Mouse (Mus musculus) CH12.LX (cell line): ENCODE measurements at regions not wholly inside any gene's neighbourhood (a gene's known extent, or its start where the extent isn't known, plus 50 kb on each side); places are given as distances from the start of the nearest gene placed in this dataset.

Experiments used
- BHLHE40 ChIP-seq: IDR thresholded peaks from 2 replicates; pipeline ENCODE4 v1.6.1; 2011; ENCODE audit warnings: mild to moderate bottlenecking, low read depth, low read length, improper control_type of control experiment
- MAFK ChIP-seq: IDR thresholded peaks from 2 replicates; pipeline ENCODE4 v1.6.1; 2011; ENCODE audit warnings: low read length, improper control_type of control experiment; ENCODE audit not compliant: insufficient replicate concordance
- MYC ChIP-seq: IDR thresholded peaks from 2 replicates; pipeline ENCODE4 v1.6.1; 2011; ENCODE audit warnings: low read depth, mild to moderate bottlenecking, improper control_type of control experiment, low read length
- NRF1 ChIP-seq: IDR thresholded peaks from 2 replicates; pipeline ENCODE4 v1.6.1; 2014; ENCODE audit warnings: low read depth, mild to moderate bottlenecking, inconsistent platforms, low read length, improper control_type of control experiment, moderate library complexity
- POLR2A ChIP-seq: IDR thresholded peaks from 2 replicates; pipeline ENCODE4 v1.6.1; 2011; ENCODE audit warnings: low read depth, mild to moderate bottlenecking, improper control_type of control experiment, low read length
- TBP ChIP-seq: conservative IDR thresholded peaks from 2 replicates; pipeline ENCODE4 v1.6.1; 2011; ENCODE audit warnings: low read depth, low read length, improper control_type of control experiment
- TCF12 ChIP-seq: IDR thresholded peaks from 2 replicates; pipeline ENCODE4 v1.6.1; 2014; ENCODE audit warnings: low read depth, mild to moderate bottlenecking, inconsistent platforms, low read length, improper control_type of control experiment

GRCm38 (mm10) chr14:99709764-99710163 is 411.3 kb downstream of the Klf5 start:
- TF ChIP-seq BHLHE40 (no peak), MYC (no peak), TCF12 (no peak), NRF1 (no peak), MAFK (no peak), POLR2A (no peak), TBP (no peak)
